Mouse (Mus musculus) fibroblast of lung, adult 2 months (primary cell): ENCODE data around the gene Cdk4.

ENCODE experiments used
- DNase-seq: peaks from one replicate; pipeline ENCODE4 v3.0.0-alpha.2; 2011; ENCODE audit warnings: low read depth

Cdk4 gene

DNA sequence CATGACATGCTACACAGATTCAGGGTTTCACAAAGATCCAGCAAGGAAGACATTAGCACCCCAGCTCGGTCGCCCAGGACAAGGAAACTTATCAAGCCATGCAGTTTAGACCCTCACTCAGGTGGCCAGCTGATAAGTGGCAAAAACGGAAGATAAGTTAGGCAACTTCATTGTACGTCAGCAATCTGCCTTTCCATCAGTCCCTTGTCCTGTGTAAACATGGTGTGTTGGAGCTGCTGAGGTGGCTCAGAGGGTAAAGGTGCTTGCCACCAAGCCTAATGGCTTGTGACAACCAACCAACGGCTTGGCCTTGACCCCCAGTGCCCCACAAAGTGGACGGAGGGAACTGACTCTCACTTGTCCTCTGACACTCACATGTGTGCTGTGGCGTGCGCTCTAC is 37.1 kb downstream of the Cdk4 start:
- no peak for DNase-seq

DNA sequence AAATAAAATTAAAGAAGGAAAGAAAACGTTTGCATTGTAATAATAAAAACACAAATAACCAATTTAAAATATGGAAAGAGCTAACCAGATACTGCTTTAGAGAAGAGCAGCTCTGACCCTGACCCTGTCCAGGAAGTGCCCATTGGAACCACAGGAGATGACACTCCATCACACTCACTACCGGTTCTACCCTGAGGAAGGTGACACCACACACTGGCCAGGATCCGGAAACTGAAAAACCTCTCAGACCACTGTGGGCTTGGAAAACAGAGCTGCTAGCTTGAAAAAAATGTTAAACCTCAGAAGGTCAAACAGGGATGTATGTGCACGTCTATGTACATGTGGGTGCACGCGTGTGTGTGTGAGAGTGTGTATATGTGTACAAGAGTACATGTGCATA is 37.8 kb downstream of the Cdk4 start:
- no peak for DNase-seq

DNA sequence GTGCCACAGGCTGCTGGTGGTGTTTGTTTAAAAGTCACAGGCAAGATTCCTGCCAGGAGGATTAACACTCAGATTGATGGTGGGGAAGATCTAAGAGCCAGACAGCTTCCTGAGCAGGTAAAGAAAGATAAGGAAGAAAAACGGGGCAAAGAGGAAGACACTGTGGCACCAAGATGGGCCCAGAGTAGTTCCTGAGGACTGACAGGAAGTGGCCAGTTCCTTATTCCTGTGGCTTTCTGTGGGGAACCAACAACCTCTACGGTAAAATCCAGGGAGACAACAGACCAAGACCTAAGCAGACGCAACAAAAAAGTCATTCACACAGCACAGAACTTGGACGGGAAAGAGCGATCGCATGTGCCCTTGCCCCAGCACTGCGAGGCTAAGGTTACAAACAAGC is 40.3 kb downstream of the Cdk4 start:
- no peak for DNase-seq

GRCm38 (mm10) chr10:127107563-127108261 is 44.4 kb downstream of the Cdk4 start:
- no peak for DNase-seq

DNA sequence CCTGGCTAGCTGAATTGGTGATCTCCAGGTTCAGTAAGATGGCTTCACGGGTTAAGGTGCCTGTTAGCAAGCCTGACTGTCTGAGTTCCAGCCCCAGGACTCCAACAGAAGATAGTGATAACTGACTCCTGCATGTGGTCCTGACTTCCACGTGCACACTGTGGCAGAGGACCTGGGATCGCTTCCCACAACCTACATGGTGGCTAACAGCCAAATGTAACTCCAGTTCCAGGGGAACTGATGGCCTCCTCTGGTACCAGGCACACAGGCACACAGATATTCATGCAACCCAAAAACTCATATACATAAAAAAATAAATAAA is 44.9 kb downstream of the Cdk4 start:
- DNase-seq = no peak

- no peak for DNase-seq
Measured at GRCm38 (mm10) chr10:127111001-127111887, 47.9 kb downstream of the Cdk4 start.

DNA sequence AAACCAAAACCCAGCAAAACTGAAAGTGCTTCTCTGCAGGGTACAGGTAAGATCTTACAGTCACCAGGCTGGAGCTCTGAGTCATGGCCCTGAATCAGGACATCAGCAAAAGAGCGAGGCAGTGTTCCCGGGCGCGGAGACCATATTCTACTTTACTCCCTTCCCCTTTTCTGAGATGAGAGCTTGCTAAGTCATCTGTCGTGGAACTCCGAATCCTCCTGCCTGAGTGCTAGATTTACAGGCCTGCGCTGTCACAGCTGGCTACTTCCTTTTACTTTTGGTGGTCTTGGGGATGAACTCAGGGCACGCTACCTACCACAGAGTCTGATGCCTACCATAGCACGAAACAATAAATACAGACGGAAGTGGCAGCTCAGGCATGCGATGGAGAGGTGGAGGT is 51.1 kb downstream of the Cdk4 start:
- no peak for DNase-seq

GRCm38 (mm10) chr10:127115068-127115467 is 51.7 kb downstream of the Cdk4 start:
- DNase-seq = no peak
